Mouse (Mus musculus) cerebellum, adult 9-11 months (tissue): ENCODE measurements around the gene AI597479.

Experiments used
- DNase-seq: peaks from one replicate; pipeline ENCODE4 v3.0.0; 2022

The AI597479 gene

GRCm38 (mm10) chr1:43163467-43164418, 65.2 kb downstream of the AI597479 start:
- peak; percentile 8 for DNase-seq

- DNase-seq: no peak
These were observed 66.1 kb downstream of the AI597479 start for GRCm38 (mm10) chr1:43164582-43164981.
